Mouse (Mus musculus) spleen, adult 2 months (tissue): ENCODE data around the gene Nme4.

Experiments used
- CTCF ChIP-seq: fragments of 200-500 bp; IDR thresholded peaks from 2 replicates; pipeline ENCODE4 v1.5.1; 2011; ENCODE audit warnings: mild to moderate bottlenecking, inconsistent platforms; ENCODE audit not compliant: insufficient read depth, insufficient read length, insufficient replicate concordance; ENCODE audit errors: extremely low read depth
- POLR2A ChIP-seq: fragments of 200-500 bp; IDR thresholded peaks from 2 replicates; pipeline ENCODE4 v1.6.1; 2011; ENCODE audit warnings: low read depth, low read length, inconsistent platforms

- TF ChIP-seq CTCF (no peak), POLR2A (no peak)
Observed at GRCm38 (mm10) chr17:26066488-26067020, 28.8 kb downstream of the Nme4 start.
